In genomic region chr4:102486134-102486920, GRCm38 (mm10) we compare ENCODE assay signal across 9 mouse cellular contexts.
DNase-seq lines count a peak whose midpoint lies in the region; ATAC-seq lines count a peak whose summit lies in the region.
"Had no signal": no experiment of that assay in that cellular context is flagged by ENCODE, and none has a peak within 500 bp of the region (broad histone marks: within the 10 kb centered on the region; RNA-seq: fewer than 3 reads in every experiment).

No protein-coding gene starts in this region.

- no peak overlapping the region; the same call in 1 of the 2 replicates for H3K27ac ChIP-seq in heart, embryonic 13.5 days (replicated peaks)
- no peak overlapping the region for H3K27ac ChIP-seq in heart, embryonic 10.5 days

- H3K4me3 ChIP-seq in heart, embryonic 13.5 days = no peak overlapping the region
- no peak overlapping the region for H3K4me3 ChIP-seq in heart, embryonic 10.5 days

- no peak overlapping the region for H3K9ac ChIP-seq in heart, embryonic 13.5 days

- no peaks in the 10 kb centered on the region for H3K27me3 ChIP-seq in heart, embryonic 13.5 days (replicated peaks)
- no peaks in the 10 kb centered on the region for H3K27me3 ChIP-seq in heart, embryonic 10.5 days (ENCODE audit: insufficient read depth, poor library complexity, severe bottlenecking)

- H3K4me2 ChIP-seq in heart, embryonic 13.5 days = 0 out of 2 replicates have a peak overlapping the region, but pooled peaks have one; percentile 3

- no peaks in the 10 kb centered on the region for H3K9me3 ChIP-seq in heart, embryonic 13.5 days
- no peaks in the 10 kb centered on the region for H3K9me3 ChIP-seq in heart, embryonic 10.5 days

- ATAC-seq in heart, embryonic 13.5 days (ENCODE audit: extremely low read depth, insufficient number of reproducible peaks, low FRiP score, low TSS enrichment) = no peak

- H3K4me1 ChIP-seq in heart, embryonic 13.5 days = peaks cover 52% of the 10 kb centered on the region
- peaks cover 9% of the 10 kb centered on the region; the same call in 1 of the 2 replicates for H3K4me1 ChIP-seq in heart, embryonic 10.5 days

- DNase-seq in heart, embryonic 10.5 days (ENCODE audit: low spot score) = no peak
- DNase-seq in 416B (ENCODE audit: low read depth) = peak; percentile 45
- peak; percentile 39 for DNase-seq in embryo, embryonic 9.5 days (ENCODE audit: extremely low spot score)
- peak; percentile 45 for DNase-seq in lung, postnatal 10 days
- DNase-seq in cerebellum, postnatal 36 days = no peak
- no peak for DNase-seq in left cerebral cortex, adult 18-20 months (ENCODE audit: low spot score in 2 of 2)
- DNase-seq in layer of hippocampus, adult 8-10 months (ENCODE audit: low spot score in 2 of 2) = no peak

- H3K36me3 ChIP-seq in heart, embryonic 13.5 days = no peaks in the 10 kb centered on the region
- no peaks in the 10 kb centered on the region for H3K36me3 ChIP-seq in heart, embryonic 10.5 days
- H3K36me3 ChIP-seq: G1E had no signal

- WGBS in heart, embryonic 13.5 days = 47% methylated on average over 4 of the region's 4 CpGs
- 46% methylated on average over 4 of the region's 4 CpGs for WGBS in heart, embryonic 10.5 days

Comparison
In these comparisons a context has a peak if more than half of its experiments do, and no peak if none do; other contexts are left out.
1. DNase-seq: peak in 416B (single experiment), embryo, embryonic 9.5 days (single experiment) and lung, postnatal 10 days (single experiment); none in heart, embryonic 10.5 days (single experiment), cerebellum, postnatal 36 days (0 of 2), left cerebral cortex, adult 18-20 months (0 of 2) and layer of hippocampus, adult 8-10 months (0 of 2).